Mouse (Mus musculus): ENCODE data around the gene Ccdc14. TPM values are rescaled to one million over a fixed set of nuclear protein-coding genes. Genes with fewer than 3 reads are reported as not detected.
"Not testable (repeated sequence)": the region's sequence is repeated elsewhere in the genome, so short reads cannot be mapped to it uniquely, and the experiment has no call there.

Gene Ccdc14
- polyA plus RNA-seq, 1 experiment from 2014 or later: 5.9 TPM

DNA sequence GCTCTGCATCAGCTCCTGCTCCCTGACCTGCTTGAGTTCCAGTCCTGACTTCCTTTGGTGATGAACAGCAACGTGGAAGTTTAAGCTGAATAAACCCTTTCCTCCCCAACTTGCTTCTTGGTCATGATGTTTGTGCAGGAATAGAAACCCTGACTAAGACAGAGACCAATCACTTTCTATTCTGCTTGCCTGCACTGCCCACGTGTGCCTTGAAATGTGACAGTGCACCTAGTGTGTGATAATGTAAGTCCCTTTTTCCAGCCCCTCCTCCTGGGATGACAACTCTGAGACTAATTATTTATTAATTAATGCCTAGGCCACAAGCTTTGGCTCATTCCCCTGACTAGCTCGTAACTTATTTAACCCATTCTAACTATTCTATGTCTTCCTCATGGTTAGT, 8.3 kb downstream of the Ccdc14 start:
- not testable (repeated sequence) for H3K4me2 ChIP-seq (ENCODE audit: low read depth, low read length); DNase-seq (ENCODE audit: low spot score); H3K9ac ChIP-seq (ENCODE audit: low read depth, low read length); ATAC-seq (ENCODE audit: low read depth); H3K27me3 ChIP-seq (replicated peaks; ENCODE audit: control insufficient read depth, insufficient read depth, low read length); H3K4me1 ChIP-seq (ENCODE audit: control insufficient read depth, insufficient read depth, low read length); H3K9me3 ChIP-seq (ENCODE audit: control insufficient read depth, low read length); H3K4me3 ChIP-seq (ENCODE audit: low read depth, low read length); H3K27ac ChIP-seq (replicated peaks; ENCODE audit: low read depth, low read length)
- 69% methylated on average over 3 of the region's 3 CpGs for WGBS
- peaks cover 14% of the 10 kb centered on the region; the same call in 1 of the 2 replicates for H3K36me3 ChIP-seq (ENCODE audit: control insufficient read depth, insufficient read depth, low read length)

DNA sequence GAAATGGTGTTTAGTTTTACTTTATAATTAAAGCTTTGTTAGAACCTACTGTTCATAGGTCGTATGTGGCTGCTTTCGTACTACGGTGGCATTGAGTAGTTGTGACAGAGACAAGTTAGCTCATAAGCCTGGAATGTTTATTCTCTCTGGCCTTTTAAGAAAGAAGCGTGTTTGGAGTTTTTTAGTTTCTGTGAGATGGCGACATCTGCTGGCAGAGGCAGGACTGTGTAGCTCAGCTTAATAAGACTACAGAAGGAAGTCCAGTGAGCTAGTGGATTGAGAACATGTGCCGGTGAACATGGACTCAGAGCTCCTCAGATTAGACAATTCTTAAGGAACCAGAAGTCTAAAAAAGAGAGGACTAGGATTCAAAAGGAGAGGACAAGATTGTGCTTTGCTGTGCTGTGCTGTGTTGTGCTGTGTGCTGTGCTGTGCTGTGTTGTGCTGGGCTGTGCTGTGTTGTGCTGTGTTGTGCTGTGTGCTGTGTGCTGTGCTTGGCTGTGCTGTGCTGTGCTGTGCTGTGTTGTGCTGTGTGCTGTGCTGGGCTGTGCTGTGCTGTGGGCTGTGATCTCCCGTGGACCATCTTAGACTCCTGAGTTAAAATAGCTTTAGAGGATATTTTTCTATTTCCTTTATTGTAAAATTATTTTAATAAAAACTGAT, 9.9 kb downstream of the Ccdc14 start:
- H3K27ac ChIP-seq (replicated peaks; ENCODE audit: low read depth, low read length): no peak overlapping the region
- no peak overlapping the region for H3K4me2 ChIP-seq (ENCODE audit: low read depth, low read length)
- no peak overlapping the region for H3K9ac ChIP-seq (ENCODE audit: low read depth, low read length)

GRCm38 (mm10) chr16:34700828-34701216, 10.4 kb downstream of the Ccdc14 start:
- H3K27ac ChIP-seq (replicated peaks; ENCODE audit: low read depth, low read length): no peak overlapping the region
- H3K27me3 ChIP-seq (replicated peaks; ENCODE audit: control insufficient read depth, insufficient read depth, low read length): no peaks in the 10 kb centered on the region
- H3K4me2 ChIP-seq (ENCODE audit: low read depth, low read length): no peak overlapping the region
- H3K36me3 ChIP-seq (ENCODE audit: control insufficient read depth, insufficient read depth, low read length): peaks cover 32% of the 10 kb centered on the region
- WGBS: 89% methylated on average over 6 of the region's 6 CpGs
- H3K4me1 ChIP-seq (ENCODE audit: control insufficient read depth, insufficient read depth, low read length): no peaks in the 10 kb centered on the region
- DNase-seq (ENCODE audit: low spot score) (no peak), ATAC-seq (ENCODE audit: low read depth) (no peak)
- no peak overlapping the region for H3K4me3 ChIP-seq (ENCODE audit: low read depth, low read length)
- no peaks in the 10 kb centered on the region for H3K9me3 ChIP-seq (ENCODE audit: control insufficient read depth, low read length)
- no peak overlapping the region for H3K9ac ChIP-seq (ENCODE audit: low read depth, low read length)

More for the DNA sequence above, 9.9 kb downstream of the Ccdc14 start:
- no peak overlapping the region for H3K4me3 ChIP-seq (ENCODE audit: low read depth, low read length)
- no peaks in the 10 kb centered on the region for H3K9me3 ChIP-seq (ENCODE audit: control insufficient read depth, low read length)
- H3K4me1 ChIP-seq (ENCODE audit: control insufficient read depth, insufficient read depth, low read length): no peaks in the 10 kb centered on the region
- DNase-seq (ENCODE audit: low spot score) (peak; percentile 90), ATAC-seq (ENCODE audit: low read depth) (peak; percentile 86)
- no peaks in the 10 kb centered on the region for H3K27me3 ChIP-seq (replicated peaks; ENCODE audit: control insufficient read depth, insufficient read depth, low read length)
- H3K36me3 ChIP-seq (ENCODE audit: control insufficient read depth, insufficient read depth, low read length): peaks cover 27% of the 10 kb centered on the region
- WGBS: 17% methylated on average over 7 of the region's 7 CpGs

DNA sequence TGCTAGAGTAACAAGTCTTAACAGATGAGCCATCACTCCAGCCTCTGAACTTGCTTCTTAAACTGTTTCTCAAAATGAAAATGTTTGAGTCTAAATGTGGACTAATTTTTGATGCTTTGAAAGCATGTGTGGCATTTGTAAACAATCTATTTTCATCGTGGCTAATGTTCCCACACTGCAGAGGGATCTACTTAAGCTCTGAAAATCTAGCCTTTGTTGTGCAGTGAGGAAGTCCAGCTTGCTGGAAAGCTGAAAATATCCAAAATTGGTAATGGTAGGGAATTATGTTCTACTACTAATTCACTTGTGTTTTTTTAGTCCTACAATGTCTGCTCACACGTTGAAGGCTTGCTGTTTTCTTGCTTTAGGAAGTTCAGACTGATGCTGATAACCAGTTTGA, 15.6 kb downstream of the Ccdc14 start:
- Histone ChIP-seq H3K9me3 (ENCODE audit: control insufficient read depth, low read length) (no peaks in the 10 kb centered on the region), H3K9ac (ENCODE audit: low read depth, low read length) (no peak overlapping the region), H3K27me3 (replicated peaks; ENCODE audit: control insufficient read depth, insufficient read depth, low read length) (no peaks in the 10 kb centered on the region), H3K4me2 (ENCODE audit: low read depth, low read length) (no peak overlapping the region), H3K27ac (replicated peaks; ENCODE audit: low read depth, low read length) (peak overlapping the region; percentile 64), H3K4me1 (ENCODE audit: control insufficient read depth, insufficient read depth, low read length) (no peaks in the 10 kb centered on the region), H3K4me3 (ENCODE audit: low read depth, low read length) (no peak overlapping the region), H3K36me3 (ENCODE audit: control insufficient read depth, insufficient read depth, low read length) (peaks cover 38% of the 10 kb centered on the region)
- ATAC-seq (ENCODE audit: low read depth) (no peak), DNase-seq (ENCODE audit: low spot score) (peak; percentile 17)
- WGBS: 56% methylated on average over 2 of the region's 2 CpGs

GRCm38 (mm10) chr16:34706487-34706946, 16.1 kb downstream of the Ccdc14 start:
- no peaks in the 10 kb centered on the region for H3K4me1 ChIP-seq (ENCODE audit: control insufficient read depth, insufficient read depth, low read length)
- 65% methylated on average over 7 of the region's 7 CpGs for WGBS
- H3K27me3 ChIP-seq (replicated peaks; ENCODE audit: control insufficient read depth, insufficient read depth, low read length): no peaks in the 10 kb centered on the region
- peak overlapping the region; percentile 64 for H3K27ac ChIP-seq (replicated peaks; ENCODE audit: low read depth, low read length)
- DNase-seq (ENCODE audit: low spot score) (peak; percentile 85), ATAC-seq (ENCODE audit: low read depth) (0 out of 2 replicates have a peak, but pooled peaks have one; percentile 37)
- no peak overlapping the region for H3K9ac ChIP-seq (ENCODE audit: low read depth, low read length)
- H3K4me2 ChIP-seq (ENCODE audit: low read depth, low read length): no peak overlapping the region
- no peak overlapping the region for H3K4me3 ChIP-seq (ENCODE audit: low read depth, low read length)
- no peaks in the 10 kb centered on the region for H3K9me3 ChIP-seq (ENCODE audit: control insufficient read depth, low read length)
- H3K36me3 ChIP-seq (ENCODE audit: control insufficient read depth, insufficient read depth, low read length): peaks cover 37% of the 10 kb centered on the region

GRCm38 (mm10) chr16:34711481-34711880, 21.1 kb downstream of the Ccdc14 start:
- Histone ChIP-seq H3K4me2 (ENCODE audit: low read depth, low read length) (no peak overlapping the region), H3K4me3 (ENCODE audit: low read depth, low read length) (no peak overlapping the region), H3K4me1 (ENCODE audit: control insufficient read depth, insufficient read depth, low read length) (no peaks in the 10 kb centered on the region), H3K9me3 (ENCODE audit: control insufficient read depth, low read length) (no peaks in the 10 kb centered on the region), H3K9ac (ENCODE audit: low read depth, low read length) (no peak overlapping the region), H3K27me3 (replicated peaks; ENCODE audit: control insufficient read depth, insufficient read depth, low read length) (no peaks in the 10 kb centered on the region), H3K36me3 (ENCODE audit: control insufficient read depth, insufficient read depth, low read length) (peaks cover 13% of the 10 kb centered on the region), H3K27ac (replicated peaks; ENCODE audit: low read depth, low read length) (no peak overlapping the region)
- ATAC-seq (ENCODE audit: low read depth) (no peak), DNase-seq (ENCODE audit: low spot score) (peak; percentile 22)
- WGBS: 72% methylated on average over 3 of the region's 3 CpGs

GRCm38 (mm10) chr16:34725156-34725555, 34.7 kb downstream of the Ccdc14 start:
- H3K9me3 ChIP-seq (ENCODE audit: control insufficient read depth, low read length): 0 out of 2 replicates have a peak, but pooled peaks cover 8% of the 10 kb centered on the region
- no peaks in the 10 kb centered on the region for H3K27me3 ChIP-seq (replicated peaks; ENCODE audit: control insufficient read depth, insufficient read depth, low read length)
- DNase-seq (ENCODE audit: low spot score) (no peak), ATAC-seq (ENCODE audit: low read depth) (no peak)
- H3K4me1 ChIP-seq (ENCODE audit: control insufficient read depth, insufficient read depth, low read length): no peaks in the 10 kb centered on the region
- H3K9ac ChIP-seq (ENCODE audit: low read depth, low read length): no peak overlapping the region
- 95% methylated on average over 3 of the region's 3 CpGs for WGBS
- H3K36me3 ChIP-seq (ENCODE audit: control insufficient read depth, insufficient read depth, low read length): peaks cover 42% of the 10 kb centered on the region
- no peak overlapping the region for H3K27ac ChIP-seq (replicated peaks; ENCODE audit: low read depth, low read length)
- H3K4me3 ChIP-seq (ENCODE audit: low read depth, low read length): no peak overlapping the region
- H3K4me2 ChIP-seq (ENCODE audit: low read depth, low read length): no peak overlapping the region

- H3K4me2 ChIP-seq (ENCODE audit: low read depth, low read length); H3K27me3 ChIP-seq (replicated peaks; ENCODE audit: control insufficient read depth, insufficient read depth, low read length); H3K9ac ChIP-seq (ENCODE audit: low read depth, low read length); ATAC-seq (ENCODE audit: low read depth); H3K27ac ChIP-seq (replicated peaks; ENCODE audit: low read depth, low read length); H3K4me1 ChIP-seq (ENCODE audit: control insufficient read depth, insufficient read depth, low read length); DNase-seq (ENCODE audit: low spot score); H3K4me3 ChIP-seq (ENCODE audit: low read depth, low read length): not testable (repeated sequence)
- 0 out of 2 replicates have a peak, but pooled peaks cover 11% of the 10 kb centered on the region for H3K9me3 ChIP-seq (ENCODE audit: control insufficient read depth, low read length)
- peaks cover 22% of the 10 kb centered on the region for H3K36me3 ChIP-seq (ENCODE audit: control insufficient read depth, insufficient read depth, low read length)
Measured at GRCm38 (mm10) chr16:34728610-34729009, 38.2 kb downstream of the Ccdc14 start.

DNA sequence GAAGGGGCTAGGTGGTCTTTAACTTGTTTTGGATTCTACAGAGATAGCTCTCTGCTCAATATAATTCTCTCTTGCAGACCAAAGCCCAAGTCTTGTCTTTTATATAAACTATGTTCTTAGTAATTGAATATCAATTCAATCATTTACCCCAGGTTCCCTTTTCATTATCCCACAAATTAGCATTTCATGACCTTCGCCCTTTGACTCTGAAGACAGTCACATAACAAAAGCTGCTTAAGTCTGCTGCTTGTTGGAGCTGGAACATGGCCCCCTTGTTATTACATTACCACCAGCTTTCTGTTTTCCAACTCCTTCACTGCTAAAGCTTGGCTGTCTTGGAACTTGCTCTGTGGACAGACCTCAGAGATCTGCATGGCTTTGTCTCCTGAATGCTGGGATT, 39.0 kb downstream of the Ccdc14 start:
- H3K27ac ChIP-seq (replicated peaks; ENCODE audit: low read depth, low read length): no peak overlapping the region
- 0 out of 2 replicates have a peak, but pooled peaks cover 11% of the 10 kb centered on the region for H3K9me3 ChIP-seq (ENCODE audit: control insufficient read depth, low read length)
- DNase-seq (ENCODE audit: low spot score) (no peak), ATAC-seq (ENCODE audit: low read depth) (no peak)
- H3K4me2 ChIP-seq (ENCODE audit: low read depth, low read length): no peak overlapping the region
- peaks cover 17% of the 10 kb centered on the region for H3K36me3 ChIP-seq (ENCODE audit: control insufficient read depth, insufficient read depth, low read length)
- 81% methylated on average over 1 of the region's 1 CpGs for WGBS
- no peak overlapping the region for H3K4me3 ChIP-seq (ENCODE audit: low read depth, low read length)
- no peak overlapping the region for H3K9ac ChIP-seq (ENCODE audit: low read depth, low read length)
- no peaks in the 10 kb centered on the region for H3K4me1 ChIP-seq (ENCODE audit: control insufficient read depth, insufficient read depth, low read length)
- no peaks in the 10 kb centered on the region for H3K27me3 ChIP-seq (replicated peaks; ENCODE audit: control insufficient read depth, insufficient read depth, low read length)
